Comparison of ENCODE assay signal across 10 mouse cellular contexts in the genomic region with DNA sequence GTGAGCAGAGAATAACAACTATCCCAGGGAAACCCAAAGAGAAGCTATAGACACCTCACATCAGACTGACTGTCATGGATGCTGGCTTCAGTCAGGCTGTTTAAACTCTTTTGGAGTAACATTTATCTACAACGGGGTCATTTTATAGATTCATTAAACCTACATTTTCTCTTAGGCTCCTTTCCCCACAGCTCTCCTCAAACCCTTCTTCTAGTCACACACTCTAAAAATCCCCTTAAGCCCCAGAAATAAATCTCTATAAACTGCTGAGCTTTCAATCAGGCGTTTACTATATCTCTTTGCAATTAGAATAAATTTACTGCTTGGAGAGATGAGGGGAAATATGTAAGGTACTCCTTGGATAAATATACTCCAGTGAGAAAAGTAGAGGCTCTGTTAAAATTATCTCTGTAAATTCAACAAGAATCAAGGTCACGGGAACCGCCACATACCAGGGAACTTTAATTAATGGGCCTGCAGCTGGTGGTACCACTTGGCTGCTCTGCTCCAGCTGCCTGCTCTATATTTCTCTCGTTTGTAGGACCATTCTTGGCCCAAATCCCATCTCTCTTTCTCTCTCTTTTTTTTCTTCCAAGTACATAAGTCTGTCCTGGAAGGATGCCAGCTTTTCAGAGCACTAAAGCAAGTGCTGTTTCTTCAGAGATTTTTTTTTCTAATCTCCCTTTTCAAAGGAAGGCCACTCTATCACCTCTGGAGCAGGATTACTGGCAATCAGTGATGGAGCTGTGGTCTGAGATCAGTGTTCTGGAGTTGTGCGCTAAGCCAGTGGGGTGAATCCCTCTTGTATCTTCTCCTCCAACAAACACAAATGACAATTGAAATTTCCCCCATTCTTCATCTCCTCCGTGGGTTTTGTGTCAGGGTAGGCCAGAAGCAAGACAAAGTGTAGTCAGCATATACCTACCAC. TPM values are rescaled to one million over a fixed set of nuclear protein-coding genes. Genes with fewer than 3 reads are reported as not detected.
A peak's percentile ranks its signal among the peaks of the same experiment; 100 is the strongest.
DNase-seq lines count a peak whose midpoint lies in the region; ATAC-seq and TF ChIP-seq lines count a peak whose summit lies in the region.
"Had no signal": no experiment of that assay in that cellular context is flagged by ENCODE, and none has a peak within 500 bp of the region (broad histone marks: within the 10 kb centered on the region; RNA-seq: fewer than 3 reads in every experiment).

No protein-coding gene starts in this region.

- intact Hi-C loops in heart, adult 2 months (cut with DNase I) = no loop called here

- TF ChIP-seq EP300 in heart, adult 2 months (IDR thresholded peaks at IDR 0.05; ENCODE audit: insufficient read depth, low read depth, low read length) = no peak

- no peak overlapping the region for H3K9ac ChIP-seq in forebrain, embryonic 12.5 days
- H3K9ac ChIP-seq in midbrain, postnatal 0 days (replicated peaks; ENCODE audit: low read length, poor library complexity, severe bottlenecking) = no peak overlapping the region
- H3K9ac ChIP-seq in heart, adult 2 months (ENCODE audit: low read depth, low read length) = no peak overlapping the region
- H3K9ac ChIP-seq: liver, embryonic 12.5 days had no signal

- no peak for TF ChIP-seq POLR2A in heart, adult 2 months (IDR thresholded peaks at IDR 0.05; ENCODE audit: insufficient read depth, low read depth, low read length)

- H3K4me1 ChIP-seq in forebrain, embryonic 12.5 days = peaks cover 23% of the 10 kb centered on the region
- H3K4me1 ChIP-seq in midbrain, postnatal 0 days (ENCODE audit: insufficient read depth, low read length) = peaks cover 8% of the 10 kb centered on the region
- no peaks in the 10 kb centered on the region for H3K4me1 ChIP-seq in heart, adult 2 months (ENCODE audit: control insufficient read depth, insufficient read depth, low read length)
- H3K4me1 ChIP-seq: liver, embryonic 12.5 days had no signal

- H3K4me2 ChIP-seq in forebrain, embryonic 12.5 days = no peak overlapping the region
- H3K4me2 ChIP-seq in midbrain, postnatal 0 days (ENCODE audit: low read depth, low read length, poor library complexity, severe bottlenecking) = no peak overlapping the region
- H3K4me2 ChIP-seq: liver, embryonic 12.5 days had no signal

- H3K4me3 ChIP-seq in forebrain, embryonic 12.5 days (replicated peaks) = no peak overlapping the region
- H3K4me3 ChIP-seq in midbrain, postnatal 0 days (ENCODE audit: low read depth, low read length) = no peak overlapping the region
- no peak overlapping the region for H3K4me3 ChIP-seq in heart, adult 2 months
- H3K4me3 ChIP-seq: liver, embryonic 12.5 days had no signal

- peak overlapping the region; percentile 50; the same call in 1 of the 2 replicates for H3K27ac ChIP-seq in forebrain, embryonic 12.5 days
- 0 out of 2 replicates have a peak overlapping the region, but pooled peaks have one; percentile 32 for H3K27ac ChIP-seq in midbrain, postnatal 0 days (ENCODE audit: low read depth, low read length)
- no peak overlapping the region for H3K27ac ChIP-seq in heart, adult 2 months
- H3K27ac ChIP-seq: liver, embryonic 12.5 days had no signal

- no peaks in the 10 kb centered on the region for H3K27me3 ChIP-seq in forebrain, embryonic 12.5 days
- no peaks in the 10 kb centered on the region for H3K27me3 ChIP-seq in midbrain, postnatal 0 days (ENCODE audit: insufficient read depth, low read length)
- H3K27me3 ChIP-seq in heart, adult 2 months (ENCODE audit: control insufficient read depth, insufficient read depth, low read length) = 0 out of 2 replicates have a peak, but pooled peaks cover 1% of the 10 kb centered on the region
- H3K27me3 ChIP-seq: liver, embryonic 12.5 days had no signal

- peak; percentile 26 for DNase-seq in kidney, postnatal 10 days
- no peak for DNase-seq in kidney, adult 8-10 months
- peak; percentile 25 for DNase-seq in NIH3T3 (ENCODE audit: low read depth)
- peak; percentile 84 for DNase-seq in midbrain, postnatal 0 days (ENCODE audit: low spot score)
- DNase-seq in heart, adult 2 months = no peak
- no peak for DNase-seq in cerebellum, postnatal 25 days

- H3K36me3 ChIP-seq in forebrain, embryonic 12.5 days (replicated peaks) = no peaks in the 10 kb centered on the region
- no peaks in the 10 kb centered on the region for H3K36me3 ChIP-seq in midbrain, postnatal 0 days (ENCODE audit: insufficient read depth, low read length)
- no peaks in the 10 kb centered on the region for H3K36me3 ChIP-seq in heart, adult 2 months (ENCODE audit: control insufficient read depth, insufficient read depth, low read length)
- H3K36me3 ChIP-seq: liver, embryonic 12.5 days had no signal

- WGBS in forebrain, embryonic 12.5 days = 39% methylated on average over 7 of the region's 7 CpGs
- WGBS in midbrain, postnatal 0 days = 20% methylated on average over 7 of the region's 7 CpGs
- 58% methylated on average over 7 of the region's 7 CpGs for WGBS in heart, adult 2 months

- no peak for TF ChIP-seq CTCF in midbrain, postnatal 0 days (IDR thresholded peaks at IDR 0.05)
- no peak for TF ChIP-seq CTCF in heart, adult 2 months (IDR thresholded peaks at IDR 0.05)

- peak; percentile 77 for ATAC-seq in forebrain, embryonic 12.5 days (ENCODE audit: low FRiP score)
- no peak; the same call in 1 of the 2 replicates for ATAC-seq in midbrain, postnatal 0 days (ENCODE audit: low FRiP score)
- ATAC-seq: liver, embryonic 12.5 days had no signal

- no peaks in the 10 kb centered on the region for H3K9me3 ChIP-seq in forebrain, embryonic 12.5 days
- H3K9me3 ChIP-seq in midbrain, postnatal 0 days (ENCODE audit: low read length) = no peaks in the 10 kb centered on the region
- H3K9me3 ChIP-seq: liver, embryonic 12.5 days had no signal

- no peaks in the 10 kb centered on the region for H3K79me2 ChIP-seq in heart, adult 2 months (replicated peaks; ENCODE audit: control insufficient read depth, insufficient read depth, low read length)

RNA-seq across cellular contexts. Expression of gene Gm11060, which starts 2.0 kb away (rescaled TPM):
- polyA plus RNA-seq in forebrain, embryonic 12.5 days (2016; fragmentation: Nextera tagmentation; extraction: Ambion mirVana) = not detected in 2 replicates
- total RNA-seq in midbrain, postnatal 0 days (2014; rRNA removed) = not detected in 2 replicates
- not detected in 2 replicates for polyA plus RNA-seq in midbrain, postnatal 0 days (2015; fragmentation: Nextera tagmentation; extraction: Ambion mirVana)
- total RNA-seq in heart, adult 2 months (2021) = not detected
- not detected in 2 replicates for polyA plus RNA-seq in heart, adult 2 months (2012; rRNA removed)
- total RNA-seq: common myeloid progenitor, adult 5-6 weeks had no signal
- polyA plus RNA-seq: heart, embryonic 16.5 days; liver, embryonic 12.5 days had no signal

RNA-seq across cellular contexts. Expression of gene Wt1, which starts 36.5 kb away (rescaled TPM):
- polyA plus RNA-seq in forebrain, embryonic 12.5 days (2016; fragmentation: Nextera tagmentation; extraction: Ambion mirVana) = 0.37 TPM in 1 of 2 replicates, not detected in the other
- total RNA-seq in midbrain, postnatal 0 days (2014; rRNA removed) = 0.19 TPM in 1 of 2 replicates, not detected in the other
- 0.27 and 0.28 TPM in 2 replicates for polyA plus RNA-seq in midbrain, postnatal 0 days (2015; fragmentation: Nextera tagmentation; extraction: Ambion mirVana)
- 1 to 10 TPM; 4.2 to 5.7 TPM for total RNA-seq in heart, adult 2 months (2021)
- 6.5 and 7.6 TPM in 2 replicates for polyA plus RNA-seq in heart, adult 2 months (2012; rRNA removed)
- total RNA-seq: common myeloid progenitor, adult 5-6 weeks had no signal

Comparison
In these comparisons a context has a peak if more than half of its experiments do, and no peak if none do; other contexts are left out.
1. DNase-seq: peak in kidney, postnatal 10 days (single experiment), NIH3T3 (single experiment) and midbrain, postnatal 0 days (single experiment); none in kidney, adult 8-10 months (0 of 2), heart, adult 2 months (0 of 2) and cerebellum, postnatal 25 days (0 of 2).